Mouse (Mus musculus): ENCODE measurements around the gene Foxn3. TPM values are rescaled to one million over a fixed set of nuclear protein-coding genes. Genes with fewer than 3 reads are reported as not detected.
A peak's percentile ranks its signal among the peaks of the same experiment; 100 is the strongest.

Foxn3 gene
- total RNA-seq, 2 experiments from 2014 or later, result 115 to 120 TPM

GRCm38 (mm10) chr12:99564301-99564910 is 1.0 kb upstream of the Foxn3 start:
- intact Hi-C loops (cut with DNase I), result loop anchor here (5.0 kb wide), 2 partner anchors 172 to 222 kb away; no protein-coding TSS in a partner anchor
- no peak for DNase-seq (ENCODE audit: low spot score)

GRCm38 (mm10) chr12:99562867-99563189 is 554 bp downstream of the Foxn3 start:
- intact Hi-C loops (cut with DNase I), result loop anchor here (2.0 to 5.0 kb wide), 3 partner anchors 62 to 221 kb away; no protein-coding TSS in a partner anchor
- DNase-seq (ENCODE audit: low spot score), result no peak

DNA sequence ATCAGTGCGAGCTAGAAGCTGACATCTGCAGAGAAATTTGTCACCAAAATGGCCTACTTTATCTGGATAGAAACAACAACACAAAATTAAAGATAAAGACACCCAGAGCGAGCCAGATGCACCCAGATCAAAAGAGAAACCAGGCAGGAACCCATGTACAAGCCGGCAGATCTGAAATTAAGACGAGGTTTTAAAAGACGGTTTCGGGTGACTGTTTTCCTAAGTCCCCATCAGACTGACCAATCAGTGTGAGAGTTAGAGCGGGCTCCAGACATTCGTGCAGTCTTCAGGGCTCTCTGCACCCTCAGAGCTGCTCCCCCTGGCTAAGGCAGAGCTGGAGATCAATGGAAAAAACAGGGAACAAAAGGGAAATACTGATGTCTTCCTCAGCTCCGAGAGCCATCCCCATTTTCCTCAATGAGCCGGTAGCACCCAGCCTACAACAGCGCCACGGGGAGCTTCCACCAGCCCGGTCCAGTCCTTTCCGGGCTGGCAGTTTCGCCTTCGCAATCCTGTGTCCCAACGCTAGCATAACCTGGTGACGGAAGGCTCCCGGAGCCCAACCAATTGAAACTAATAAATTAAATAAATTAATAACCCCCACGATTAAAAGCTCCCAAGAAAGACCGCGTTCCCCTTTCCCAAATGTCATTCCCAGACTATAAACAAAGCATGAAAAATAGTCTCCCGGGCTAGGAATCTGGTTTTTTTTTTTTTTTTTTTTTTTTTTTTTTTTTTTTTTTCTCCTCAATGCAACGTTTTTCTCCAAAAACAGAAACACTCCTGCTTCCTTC is 1.1 kb downstream of the Foxn3 start:
- peak; percentile 43 for DNase-seq (ENCODE audit: low spot score)
- intact Hi-C loops (cut with DNase I), result loop anchor here (2.0 to 5.0 kb wide), 3 partner anchors 63 to 220 kb away; no protein-coding TSS in a partner anchor

DNA sequence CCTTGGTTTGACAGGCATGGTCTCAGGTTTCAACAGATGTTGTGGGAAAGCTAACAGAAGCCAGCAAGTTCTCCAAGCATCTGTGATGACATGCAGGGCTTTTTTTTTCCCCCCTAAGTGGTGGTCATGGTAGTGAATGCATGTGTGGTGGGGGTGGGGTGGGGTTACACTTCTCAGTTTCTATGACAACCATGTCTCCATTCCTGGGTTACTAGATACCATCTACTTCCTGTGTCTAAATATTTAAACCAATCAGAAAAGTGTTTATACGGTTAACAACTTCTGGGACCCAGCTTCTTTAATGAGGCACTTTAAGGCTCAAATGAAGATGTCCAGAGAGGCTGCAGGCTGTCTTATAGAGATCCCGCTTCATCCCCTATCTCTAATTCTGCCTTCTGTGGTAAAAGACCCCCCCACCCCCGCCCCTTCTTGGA is 2.0 kb downstream of the Foxn3 start:
- intact Hi-C loops (cut with DNase I), result loop anchor here (5.0 kb wide), 2 partner anchors 169 to 219 kb away; no protein-coding TSS in a partner anchor
- no peak for DNase-seq (ENCODE audit: low spot score)

- intact Hi-C loops (cut with DNase I), result loop anchor here (5.0 kb wide), 2 partner anchors 169 to 219 kb away; no protein-coding TSS in a partner anchor
These were observed 2.6 kb downstream of the Foxn3 start for GRCm38 (mm10) chr12:99560701-99561332.

DNA sequence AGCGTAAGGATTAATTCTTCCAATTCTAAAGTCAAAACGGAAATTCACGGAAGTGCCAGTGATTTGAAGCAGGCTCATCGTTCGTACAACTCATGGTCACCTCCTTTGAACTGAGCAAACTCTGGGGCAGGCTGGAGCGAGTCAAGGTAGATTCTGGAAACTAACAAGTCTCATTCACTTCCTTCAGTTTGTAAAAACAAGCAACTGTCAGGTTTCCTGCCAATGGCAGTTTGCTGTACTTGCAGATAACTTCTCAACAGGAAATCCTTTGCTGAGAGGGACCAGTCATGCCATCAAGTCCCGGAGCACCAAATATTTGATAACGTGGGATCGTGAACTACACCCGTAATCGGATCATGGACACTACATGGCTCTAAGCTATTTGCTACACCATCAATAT is 3.9 kb downstream of the Foxn3 start:
- DNase-seq (ENCODE audit: low spot score), result no peak
- intact Hi-C loops (cut with DNase I), result loop anchor here (10.0 kb wide), 1 partner anchor 275 kb away; no protein-coding TSS in a partner anchor

More at GRCm38 (mm10) chr12:99560701-99561332, 2.6 kb downstream of the Foxn3 start:
- no peak for DNase-seq (ENCODE audit: low spot score)

- DNase-seq (ENCODE audit: low spot score), result no peak
- intact Hi-C loops (cut with DNase I), result loop anchor here (10.0 kb wide), 1 partner anchor 276 kb away; no protein-coding TSS in a partner anchor
These were observed 4.9 kb downstream of the Foxn3 start for GRCm38 (mm10) chr12:99558476-99558875.

- DNase-seq (ENCODE audit: low spot score), result no peak
- intact Hi-C loops (cut with DNase I), result loop anchor here (10.0 kb wide), 1 partner anchor 277 kb away; no protein-coding TSS in a partner anchor
These were observed 5.9 kb downstream of the Foxn3 start for GRCm38 (mm10) chr12:99557498-99557897.

GRCm38 (mm10) chr12:99550629-99551028 is 12.8 kb downstream of the Foxn3 start:
- intact Hi-C loops (cut with DNase I), result loop anchor here (10.0 kb wide), 1 partner anchor 284 kb away; no protein-coding TSS in a partner anchor

DNA sequence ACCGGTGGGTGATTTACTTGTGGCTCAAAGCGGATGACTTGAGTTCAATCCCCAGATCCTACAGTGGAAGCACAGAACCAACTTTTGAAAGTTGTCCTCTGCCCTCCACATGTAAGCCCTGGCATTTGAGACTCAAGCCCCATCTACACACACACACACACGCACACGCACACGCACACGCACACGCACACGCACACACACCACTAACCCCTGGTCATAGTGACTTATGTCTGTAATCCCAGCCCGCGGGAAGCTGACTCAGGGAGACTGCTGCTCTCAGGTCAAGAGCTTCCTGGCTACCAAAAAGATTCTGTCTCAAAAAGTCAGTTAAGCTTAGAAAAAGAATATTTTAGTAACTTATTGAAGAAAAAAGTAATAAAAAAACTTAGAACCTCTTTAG is 13.6 kb downstream of the Foxn3 start:
- intact Hi-C loops (cut with DNase I), result loop anchor here (5.0 to 10.0 kb wide), 3 partner anchors 215 to 453 kb away; no protein-coding TSS in a partner anchor

More at GRCm38 (mm10) chr12:99550629-99551028, 12.8 kb downstream of the Foxn3 start:
- no peak for DNase-seq (ENCODE audit: low spot score)

GRCm38 (mm10) chr12:99548419-99548818 is 15.0 kb downstream of the Foxn3 start:
- DNase-seq (ENCODE audit: low spot score), result no peak
- intact Hi-C loops (cut with DNase I), result loop anchor here (5.0 to 10.0 kb wide), 2 partner anchors 214 to 451 kb away; no protein-coding TSS in a partner anchor

More for the DNA sequence above, 13.6 kb downstream of the Foxn3 start:
- no peak for DNase-seq (ENCODE audit: low spot score)

- no peak for DNase-seq (ENCODE audit: low spot score)
- intact Hi-C loops (cut with DNase I), result loop anchor here (5.0 to 10.0 kb wide), 2 partner anchors 212 to 450 kb away; no protein-coding TSS in a partner anchor
These were observed 16.1 kb downstream of the Foxn3 start for GRCm38 (mm10) chr12:99547295-99547694.

DNA sequence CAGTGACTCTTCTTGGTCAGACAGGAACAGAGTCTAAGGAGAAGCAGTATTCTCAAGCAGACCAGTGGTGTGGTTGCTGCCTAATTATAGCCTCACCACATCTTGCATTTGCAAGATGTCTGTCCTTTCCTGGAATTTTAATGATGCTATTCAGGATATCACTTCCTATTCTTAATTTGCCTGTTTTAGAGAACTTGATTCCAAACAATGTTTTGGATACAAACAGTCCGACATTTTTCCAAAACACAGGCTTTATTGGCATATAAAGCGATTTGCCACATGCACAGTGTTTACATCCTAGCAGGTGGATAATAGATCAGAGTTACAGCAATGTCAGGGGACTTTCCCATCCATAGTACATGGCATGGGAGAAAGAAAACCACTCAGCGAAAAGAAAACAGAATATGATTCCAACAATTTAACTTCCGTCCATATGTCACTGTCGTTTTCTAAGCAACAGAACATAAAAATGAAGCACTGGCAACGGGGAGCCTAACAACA is 18.1 kb downstream of the Foxn3 start:
- intact Hi-C loops (cut with DNase I), result loop anchor here (5.0 to 10.0 kb wide), 2 partner anchors 211 to 448 kb away; no protein-coding TSS in a partner anchor
- no peak for DNase-seq (ENCODE audit: low spot score)

- no peak for DNase-seq (ENCODE audit: low spot score)
- intact Hi-C loops (cut with DNase I), result loop anchor here (5.0 to 10.0 kb wide), 3 partner anchors 152 to 447 kb away; no protein-coding TSS in a partner anchor
These were observed 18.9 kb downstream of the Foxn3 start for GRCm38 (mm10) chr12:99544262-99545128.

GRCm38 (mm10) chr12:99543421-99544195 is 19.8 kb downstream of the Foxn3 start:
- no peak for DNase-seq (ENCODE audit: low spot score)
- intact Hi-C loops (cut with DNase I), result loop anchor here (5.0 to 10.0 kb wide), 2 partner anchors 151 to 209 kb away; no protein-coding TSS in a partner anchor

- DNase-seq (ENCODE audit: low spot score), result no peak
- intact Hi-C loops (cut with DNase I), result loop anchor here (5.0 to 10.0 kb wide), 2 partner anchors 148 to 205 kb away; no protein-coding TSS in a partner anchor
These were observed 23.2 kb downstream of the Foxn3 start for GRCm38 (mm10) chr12:99540201-99540600.

GRCm38 (mm10) chr12:99537316-99537715 is 26.1 kb downstream of the Foxn3 start:
- no peak for DNase-seq (ENCODE audit: low spot score)
- intact Hi-C loops (cut with DNase I), result no loop called here

DNA sequence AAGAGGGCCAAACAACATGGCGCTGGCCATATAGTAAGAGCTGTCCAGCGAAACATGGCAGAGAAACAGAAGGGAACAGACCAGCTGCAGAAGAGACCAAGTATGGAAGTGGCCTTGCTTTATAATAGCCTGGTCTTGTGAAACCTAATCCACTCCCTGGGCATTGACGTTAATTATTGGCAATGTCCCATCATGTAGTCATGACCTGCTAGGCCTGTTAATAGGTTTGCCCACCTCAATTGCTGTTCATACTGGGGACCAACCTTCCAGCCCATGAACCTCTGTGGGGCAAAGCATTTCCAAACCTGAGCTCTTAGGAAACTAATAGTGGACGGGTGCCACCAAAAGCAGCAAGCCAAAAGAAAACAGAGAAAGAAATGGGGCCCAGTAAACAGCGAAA is 27.0 kb downstream of the Foxn3 start:
- intact Hi-C loops (cut with DNase I), result no loop called here
- DNase-seq (ENCODE audit: low spot score), result no peak
